Mouse (Mus musculus) ES-Bruce4 (cell line): ENCODE data around the gene Fto. TPM values are rescaled to one million over a fixed set of nuclear protein-coding genes. Genes with fewer than 3 reads are reported as not detected.

Experiments used
- H3K27ac ChIP-seq: 2 replicates; pipeline ENCODE4 v1.5.1; 2012; ENCODE audit warnings: low read length, inconsistent platforms; ENCODE audit not compliant: insufficient read depth
- H3K27me3 ChIP-seq: 2 replicates; pipeline ENCODE4 v1.6.1; 2012; ENCODE audit warnings: mild to moderate bottlenecking, low read length, inconsistent platforms; ENCODE audit not compliant: control insufficient read depth, poor library complexity, insufficient read depth, severe bottlenecking
- H3K36me3 ChIP-seq: 2 replicates; pipeline ENCODE4 v1.6.1; 2012; ENCODE audit warnings: inconsistent platforms, mild to moderate bottlenecking, low read length, moderate library complexity; ENCODE audit not compliant: control insufficient read depth, poor library complexity, insufficient read depth, severe bottlenecking
- H3K4me1 ChIP-seq: one replicate; pipeline ENCODE4 v1.8.1; 2011; ENCODE audit warnings: low read length; ENCODE audit not compliant: control insufficient read depth, insufficient read depth
- H3K4me3 ChIP-seq: 2 replicates; pipeline ENCODE4 v1.5.1; 2011; ENCODE audit warnings: low read depth, mild to moderate bottlenecking, low read length
- H3K9ac ChIP-seq: 2 replicates; pipeline ENCODE4 v1.6.1; 2012; ENCODE audit warnings: low read depth, mild to moderate bottlenecking, inconsistent platforms; ENCODE audit not compliant: poor library complexity, severe bottlenecking
- H3K9me3 ChIP-seq: replicated peaks from 2 replicates; pipeline ENCODE4 v1.6.1; 2012; ENCODE audit warnings: mild to moderate bottlenecking, low read length, inconsistent platforms; ENCODE audit not compliant: control insufficient read depth, poor library complexity, insufficient read depth, severe bottlenecking
- CTCF ChIP-seq: IDR thresholded peaks from one replicate; pipeline ENCODE4 v1.8.1; 2011; ENCODE audit warnings: low read depth, low read length
- EP300 ChIP-seq: IDR thresholded peaks from 2 replicates; pipeline ENCODE4 v1.6.1; 2011; ENCODE audit warnings: low read depth, low read length; ENCODE audit not compliant: insufficient read depth
- POLR2A ChIP-seq: IDR thresholded peaks from one replicate; pipeline ENCODE4 v1.8.1; 2011; ENCODE audit warnings: low read length; ENCODE audit not compliant: insufficient read depth
- polyA plus RNA-seq: library from polyadenylated mRNA; stranded (reverse); fragments of >200 nt; gene quantifications from 2 replicates; pipeline ENCODE4 v1.2.4, GENCODE M21; 2011; ENCODE audit warnings: low read depth; ENCODE audit not compliant: missing spikeins, insufficient read depth, insufficient read length

The Fto gene
- polyA plus RNA-seq, 1 experiment: 61.2 TPM

- no peaks in the 10 kb centered on the region; the same call in 1 of the 2 replicates for H3K27me3 ChIP-seq
- H3K4me3 ChIP-seq: no peak overlapping the region
- no peaks in the 10 kb centered on the region for H3K4me1 ChIP-seq
- H3K36me3 ChIP-seq: no peaks in the 10 kb centered on the region
- no peak overlapping the region for H3K27ac ChIP-seq
- no peak overlapping the region for H3K9ac ChIP-seq
- TF ChIP-seq POLR2A: no peak
- no peak for TF ChIP-seq CTCF
- TF ChIP-seq EP300: no peak
- no peaks in the 10 kb centered on the region for H3K9me3 ChIP-seq
These were observed 22.7 kb upstream of the Fto start for GRCm38 (mm10) chr8:91290576-91290975.

- Histone ChIP-seq H3K27me3 (no peaks in the 10 kb centered on the region; the same call in 1 of the 2 replicates), H3K4me1 (no peaks in the 10 kb centered on the region), H3K9me3 (no peaks in the 10 kb centered on the region), H3K4me3 (no peak overlapping the region), H3K27ac (no peak overlapping the region), H3K9ac (no peak overlapping the region), H3K36me3 (no peaks in the 10 kb centered on the region)
- TF ChIP-seq CTCF: no peak
- TF ChIP-seq POLR2A: no peak
- TF ChIP-seq EP300: no peak
These were observed 17.5 kb upstream of the Fto start for GRCm38 (mm10) chr8:91295786-91296185.

GRCm38 (mm10) chr8:91298672-91299071, 14.7 kb upstream of the Fto start:
- Histone ChIP-seq H3K27ac (no peak overlapping the region), H3K4me1 (no peaks in the 10 kb centered on the region), H3K4me3 (no peak overlapping the region), H3K9me3 (no peaks in the 10 kb centered on the region), H3K9ac (no peak overlapping the region), H3K27me3 (no peaks in the 10 kb centered on the region), H3K36me3 (no peaks in the 10 kb centered on the region)
- TF ChIP-seq POLR2A (no peak), EP300 (no peak), CTCF (no peak)

GRCm38 (mm10) chr8:91304481-91305386, 8.6 kb upstream of the Fto start:
- Histone ChIP-seq H3K9me3 (no peaks in the 10 kb centered on the region), H3K4me1 (no peaks in the 10 kb centered on the region), H3K4me3 (no peak overlapping the region), H3K27ac (no peak overlapping the region), H3K9ac (peak overlapping the region; percentile 11; the same call in 1 of the 2 replicates), H3K36me3 (no peaks in the 10 kb centered on the region), H3K27me3 (no peaks in the 10 kb centered on the region)
- no peak for TF ChIP-seq EP300
- TF ChIP-seq POLR2A: no peak
- TF ChIP-seq CTCF: peak; percentile 39

GRCm38 (mm10) chr8:91312342-91312741, 983 bp upstream of the Fto start:
- TF ChIP-seq EP300 (no peak), POLR2A (no peak), CTCF (no peak)
- no peak overlapping the region for H3K4me3 ChIP-seq
- H3K36me3 ChIP-seq: no peaks in the 10 kb centered on the region
- no peaks in the 10 kb centered on the region for H3K27me3 ChIP-seq
- H3K9ac ChIP-seq: peak overlapping the region; percentile 41; the same call in 1 of the 2 replicates
- H3K4me1 ChIP-seq: no peaks in the 10 kb centered on the region
- no peak overlapping the region for H3K27ac ChIP-seq
- no peaks in the 10 kb centered on the region for H3K9me3 ChIP-seq
